Mouse (Mus musculus) cerebellum, adult 2 months (tissue): Measurements from ENCODE around the gene Olfr1352. TPM values are rescaled to one million over a fixed set of nuclear protein-coding genes. Genes with fewer than 3 reads are reported as not detected.
"Not testable (repeated sequence)": the region's sequence is repeated elsewhere in the genome, so short reads cannot be mapped to it uniquely, and the experiment has no call there.

Experiments used
- DNase-seq, 2 experiments: peaks; one replicate each; pipeline ENCODE4 v3.0.0; 2021
- H3K27ac ChIP-seq: fragments of 200-500 bp; 2 replicates; pipeline ENCODE4 v1.5.1; 2012; ENCODE audit warnings: low read length, control low read depth, inconsistent platforms; ENCODE audit not compliant: insufficient read depth
- H3K27me3 ChIP-seq: fragments of 200-500 bp; 2 replicates; pipeline ENCODE4 v1.6.1; 2012; ENCODE audit warnings: inconsistent platforms, mild to moderate bottlenecking, low read length, moderate library complexity; ENCODE audit not compliant: control insufficient read depth, insufficient read depth
- H3K4me1 ChIP-seq: fragments of 200-500 bp; 2 replicates; pipeline ENCODE4 v1.6.1; 2011; ENCODE audit warnings: low read length; ENCODE audit not compliant: control insufficient read depth, insufficient read depth
- H3K4me3 ChIP-seq: fragments of 200-500 bp; replicated peaks from 2 replicates; pipeline ENCODE3; 2011; ENCODE audit warnings: mild to moderate bottlenecking, low read depth, low read length, control low read depth; ENCODE audit not compliant: insufficient read depth
- CTCF ChIP-seq: fragments of 200-500 bp; IDR thresholded peaks from 2 replicates; pipeline ENCODE4 v1.5.1; 2011; ENCODE audit warnings: low read depth, mild to moderate bottlenecking, control low read depth, low read length, moderate library complexity, borderline replicate concordance; ENCODE audit not compliant: insufficient read depth
- POLR2A ChIP-seq: fragments of 200-500 bp; IDR thresholded peaks from 2 replicates; pipeline ENCODE4 v1.6.1; 2011; ENCODE audit warnings: low read length, control low read depth, borderline replicate concordance; ENCODE audit not compliant: insufficient read depth
- WGBS: fragments of 180-500 bp; shearing (Covaris S2); methylation state at CpG from one replicate; pipeline ENCODE4 v1.1.7; 2018; 5-methylcytosine and 5-hydroxymethylcytosine counted together
- polyA plus RNA-seq: library from polyadenylated mRNA; depleted of rRNA; stranded (reverse); fragments of >200 nt; gene quantifications from 2 replicates; pipeline ENCODE4 v1.2.3, GENCODE M21; 2012; rRNA removed

The Olfr1352 gene
- polyA plus RNA-seq, result not detected in 2 replicates

DNA sequence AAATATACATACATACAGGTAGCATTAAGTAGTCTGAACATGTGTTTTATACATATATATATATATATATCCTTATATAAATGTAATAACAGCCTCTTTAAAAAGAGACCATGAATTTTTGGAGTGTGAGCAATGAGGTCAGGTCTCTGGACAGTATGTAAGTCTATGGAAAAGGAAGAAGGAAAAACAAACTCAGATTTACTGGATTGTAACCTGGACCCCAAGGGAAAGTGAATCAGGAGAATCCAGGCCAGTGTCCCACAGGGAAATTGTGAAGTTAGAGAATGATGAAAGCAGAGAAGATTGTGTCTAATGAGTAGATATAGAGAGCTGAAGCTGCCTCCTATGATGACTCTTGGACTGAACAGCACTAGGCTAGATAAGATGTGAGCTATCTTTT is at the start of gene Olfr1352:
Olfr1352 (plus strand) TSS at position 301 of the 400 bp plus-strand sequence.
- Histone ChIP-seq H3K4me3 (no peak within 1 kb of the TSS), H3K27me3 (no peaks in the 10 kb centered on the region), H3K27ac (no peak within 1 kb of the TSS), H3K4me1 (no peaks in the 10 kb centered on the region)
- DNase-seq, result no peak
- TF ChIP-seq CTCF (no peak), POLR2A (no peak)

DNA sequence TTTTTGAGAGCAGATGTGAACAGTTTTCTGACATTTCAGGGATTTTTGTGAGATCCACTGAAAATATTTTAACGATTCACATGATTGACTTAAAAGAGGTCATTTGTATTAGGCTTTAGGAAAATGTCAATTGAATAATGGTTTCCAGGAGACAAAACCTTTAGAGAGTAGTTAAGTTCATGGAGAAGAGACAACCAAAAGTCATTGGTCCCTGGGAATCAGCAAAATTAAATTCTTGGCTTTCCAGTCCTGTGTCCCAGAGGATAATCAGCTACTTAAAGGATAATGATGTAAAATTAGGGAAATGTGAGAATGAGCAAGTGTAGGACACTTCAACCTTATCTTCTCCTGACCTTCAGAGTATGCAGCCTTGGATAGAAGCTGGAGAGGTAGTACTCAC is 30.5 kb upstream of the Olfr1352 start, which contains the start of gene Olfr8:
Olfr8 (plus strand) TSS at position 301 of the 400 bp plus-strand sequence.
- H3K27ac ChIP-seq, H3K4me3 ChIP-seq, DNase-seq, H3K4me1 ChIP-seq, H3K27me3 ChIP-seq: not testable (repeated sequence)
- WGBS, result 79% methylated on average over 1 of the region's 1 CpGs

DNA sequence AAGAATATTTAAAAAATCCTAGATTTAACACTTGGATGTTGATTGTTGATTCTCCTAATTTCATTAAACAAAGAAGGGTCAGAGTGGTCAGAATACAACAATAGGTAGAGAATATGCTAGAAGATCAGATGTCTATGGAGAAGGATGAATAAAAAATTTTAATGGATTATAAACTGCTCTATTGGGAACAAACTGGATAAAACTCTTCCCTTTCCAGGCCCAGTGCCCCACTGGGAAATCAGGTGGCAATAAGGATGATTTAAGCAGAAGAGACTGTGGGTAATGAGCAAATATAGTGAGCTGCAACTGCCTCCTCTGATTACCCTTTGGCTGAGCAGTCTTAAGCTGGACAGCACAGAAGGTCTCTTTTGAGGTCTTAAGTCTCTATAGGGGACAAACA is 17.8 kb upstream of the Olfr1352 start, which contains the start of gene Olfr1353:
Olfr1353 (plus strand) TSS at position 301 of the 400 bp plus-strand sequence.
- not testable (repeated sequence) for H3K4me3 ChIP-seq, H3K4me1 ChIP-seq, H3K27me3 ChIP-seq, DNase-seq, H3K27ac ChIP-seq

DNA sequence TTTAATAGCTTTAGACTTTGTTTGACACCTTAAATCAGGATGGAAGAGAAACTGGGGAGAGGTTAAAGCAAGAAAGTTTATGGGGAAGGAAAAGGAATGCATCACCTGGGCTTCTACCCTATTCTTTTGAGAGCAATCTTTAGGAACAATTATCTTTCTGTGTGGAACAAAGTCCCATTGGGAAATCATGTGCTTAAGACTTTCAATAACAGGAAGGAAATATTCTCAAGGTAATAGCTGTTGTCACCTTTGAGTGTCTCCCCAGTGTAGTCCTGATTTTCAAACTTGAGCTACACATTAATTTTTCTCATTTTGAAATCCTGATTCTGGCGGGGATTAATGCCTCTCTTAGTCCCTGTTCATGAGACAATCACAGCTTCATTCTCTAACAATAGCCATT is 31.3 kb downstream of the Olfr1352 start, which contains the start of gene Olfr1351:
Olfr1351 (plus strand) TSS at position 301 of the 400 bp plus-strand sequence.
- 73% methylated on average over 1 of the region's 1 CpGs for WGBS
- no peak within 1 kb of the TSS for H3K27ac ChIP-seq
- no peaks in the 10 kb centered on the region for H3K27me3 ChIP-seq
- no peaks in the 10 kb centered on the region for H3K4me1 ChIP-seq
- no peak for DNase-seq
- H3K4me3 ChIP-seq, result no peak within 1 kb of the TSS
- TF ChIP-seq CTCF (no peak), POLR2A (no peak)

DNA sequence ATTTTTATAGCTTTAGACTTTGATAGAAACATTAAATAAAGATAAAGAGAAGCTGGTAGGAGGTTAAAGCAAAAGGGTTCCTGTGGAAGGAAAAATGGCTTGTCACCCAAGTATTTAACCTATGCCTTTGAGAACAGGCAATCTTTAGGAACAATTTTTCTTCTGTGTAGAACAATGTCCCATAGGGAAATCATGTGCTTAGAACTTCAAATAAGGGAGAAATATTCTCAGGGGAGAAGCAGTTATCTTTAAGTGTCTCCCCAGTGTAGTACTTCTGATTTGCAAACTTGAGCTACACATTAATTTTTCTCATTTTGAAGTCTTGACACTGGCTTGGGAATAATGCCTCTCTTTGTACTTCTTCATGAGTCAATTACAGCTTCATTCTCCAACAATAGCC is 47.6 kb downstream of the Olfr1352 start, which contains the start of gene Olfr57:
Olfr57 (plus strand) TSS at position 301 of the 400 bp plus-strand sequence.
- no peaks in the 10 kb centered on the region for H3K4me1 ChIP-seq
- no peak within 1 kb of the TSS for H3K4me3 ChIP-seq
- no peak for DNase-seq
- H3K27me3 ChIP-seq, result no peaks in the 10 kb centered on the region
- no peak for TF ChIP-seq POLR2A
- TF ChIP-seq CTCF, result no peak
- H3K27ac ChIP-seq, result no peak within 1 kb of the TSS

Other genes with a start within 250 kb of the Olfr1352 start
- gene Ccdc105, start 228.0 kb upstream of the Olfr1352 start, polyA plus RNA-seq, result 0.27 and 0.33 TPM in 2 replicates
- gene Slc1a6, start 200.6 kb upstream of the Olfr1352 start, polyA plus RNA-seq, result 154 and 167 TPM in 2 replicates
- not detected in 2 replicates for gene Olfr1356, start 128.9 kb upstream of the Olfr1352 start, polyA plus RNA-seq
- not detected in 2 replicates for gene Olfr1355, start 105.5 kb upstream of the Olfr1352 start, polyA plus RNA-seq
- not detected in 2 replicates for gene Olfr1354, start 67.9 kb upstream of the Olfr1352 start, polyA plus RNA-seq
- gene Olfr8, start 30.4 kb upstream of the Olfr1352 start, polyA plus RNA-seq, result not detected in 2 replicates
- gene Olfr1353, start 17.7 kb upstream of the Olfr1352 start, polyA plus RNA-seq, result not detected in 2 replicates
- not detected in 2 replicates for gene Olfr1351, start 31.4 kb downstream of the Olfr1352 start, polyA plus RNA-seq
- not detected in 2 replicates for gene Olfr57, start 47.7 kb downstream of the Olfr1352 start, polyA plus RNA-seq
- gene 2610008E11Rik, start 116.5 kb downstream of the Olfr1352 start, polyA plus RNA-seq, result 13.5 and 14.4 TPM in 2 replicates
- not detected in 2 replicates for gene Vmn2r80, start 167.7 kb downstream of the Olfr1352 start, polyA plus RNA-seq